Mouse (Mus musculus) heart, adult 2 months (tissue): ENCODE results near the gene Sfxn1.

ENCODE experiments used
- CTCF ChIP-seq: fragments of 200-600 bp; IDR thresholded peaks from 2 replicates; pipeline ENCODE4 v1.8.1; 2022; ENCODE audit warnings: antibody characterized with exemption, mild to moderate bottlenecking, moderate library complexity
- EP300 ChIP-seq: fragments of 200-500 bp; IDR thresholded peaks from 2 replicates; pipeline ENCODE4 v1.6.1; 2011; ENCODE audit warnings: low read depth, low read length, control low read depth; ENCODE audit not compliant: insufficient read depth
- POLR2A ChIP-seq: fragments of 200-500 bp; IDR thresholded peaks from 2 replicates; pipeline ENCODE4 v1.6.1; 2011; ENCODE audit warnings: mild to moderate bottlenecking, low read depth, low read length, control low read depth; ENCODE audit not compliant: insufficient read depth

GRCm38 (mm10) chr13:54084178-54084577, 12.5 kb downstream of the Sfxn1 start:
- TF ChIP-seq CTCF, result no peak
- TF ChIP-seq POLR2A, result no peak
- no peak for TF ChIP-seq EP300
